Mouse (Mus musculus): ENCODE data around the gene Fam169a.
"Not testable (repeated sequence)": the region's sequence is repeated elsewhere in the genome, so short reads cannot be mapped to it uniquely, and the experiment has no call there.

- TF ChIP-seq CTCF, POLR2A (IDR thresholded peaks at IDR 0.05; ENCODE audit: insufficient read depth, low read depth, low read length): not testable (repeated sequence)
Measured at GRCm38 (mm10) chr13:97130413-97130812, 63.3 kb downstream of the Fam169a start.
